Mouse (Mus musculus): ENCODE measurements around the gene Gm11168.
"Not testable (repeated sequence)": the region's sequence is repeated elsewhere in the genome, so short reads cannot be mapped to it uniquely, and the experiment has no call there.

Gene Gm11168

GRCm38 (mm10) chr9:3002794-3003396 lies at the start of gene Gm11168:
Gene Gm11168, plus strand, starts transcription at chr9:3003346.
- not testable (repeated sequence) for DNase-seq

DNA sequence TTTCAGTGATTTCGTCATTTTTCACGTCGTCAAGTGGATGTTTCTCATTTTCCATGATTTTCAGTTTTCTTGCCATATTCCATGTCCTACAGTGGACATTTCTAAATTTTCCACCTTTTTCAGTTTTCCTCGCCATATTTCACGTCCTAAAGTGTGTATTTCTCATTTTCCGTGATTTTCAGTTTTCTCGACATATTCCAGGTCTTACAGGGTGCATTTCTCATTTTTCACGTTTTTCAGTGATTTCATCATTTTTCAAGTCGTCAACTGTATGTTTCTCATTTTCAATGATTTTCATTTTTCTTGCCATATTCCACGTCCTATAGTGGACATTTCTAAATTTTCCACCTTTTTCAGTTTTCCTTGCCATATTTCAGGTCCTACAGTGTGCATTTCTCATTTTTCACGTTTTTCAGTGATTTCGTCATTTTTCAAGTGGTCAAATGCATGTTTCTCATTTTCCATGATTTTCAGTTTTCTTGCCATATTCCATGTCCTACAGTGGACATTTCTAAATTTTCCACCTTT lies 2.6 kb upstream of the Gm11168 start, which contains the start of gene Gm10722:
Gm10722 (plus strand) TSS at position 478 of the 528 bp plus-strand sequence.
- DNase-seq: not testable (repeated sequence)

DNA sequence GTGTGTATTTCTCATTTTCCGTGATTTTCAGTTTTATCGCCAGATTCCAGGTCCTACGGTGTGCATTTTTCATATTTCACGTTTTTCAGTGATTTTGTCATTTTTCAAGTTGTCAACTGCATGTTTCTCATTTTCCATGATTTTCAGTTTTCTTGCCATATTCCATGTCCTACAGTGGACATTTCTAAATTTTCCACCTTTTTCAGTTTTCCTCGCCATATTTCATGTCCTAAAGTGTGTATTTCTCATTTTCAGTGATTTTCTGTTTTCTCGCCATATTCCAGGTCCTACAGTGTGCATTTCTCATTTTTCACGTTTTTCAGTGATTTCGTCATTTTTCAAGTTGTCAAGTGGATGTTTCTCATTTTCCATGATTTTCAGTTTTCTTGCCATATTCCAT lies 2.1 kb upstream of the Gm11168 start:
- DNase-seq: peak; percentile 10

DNA sequence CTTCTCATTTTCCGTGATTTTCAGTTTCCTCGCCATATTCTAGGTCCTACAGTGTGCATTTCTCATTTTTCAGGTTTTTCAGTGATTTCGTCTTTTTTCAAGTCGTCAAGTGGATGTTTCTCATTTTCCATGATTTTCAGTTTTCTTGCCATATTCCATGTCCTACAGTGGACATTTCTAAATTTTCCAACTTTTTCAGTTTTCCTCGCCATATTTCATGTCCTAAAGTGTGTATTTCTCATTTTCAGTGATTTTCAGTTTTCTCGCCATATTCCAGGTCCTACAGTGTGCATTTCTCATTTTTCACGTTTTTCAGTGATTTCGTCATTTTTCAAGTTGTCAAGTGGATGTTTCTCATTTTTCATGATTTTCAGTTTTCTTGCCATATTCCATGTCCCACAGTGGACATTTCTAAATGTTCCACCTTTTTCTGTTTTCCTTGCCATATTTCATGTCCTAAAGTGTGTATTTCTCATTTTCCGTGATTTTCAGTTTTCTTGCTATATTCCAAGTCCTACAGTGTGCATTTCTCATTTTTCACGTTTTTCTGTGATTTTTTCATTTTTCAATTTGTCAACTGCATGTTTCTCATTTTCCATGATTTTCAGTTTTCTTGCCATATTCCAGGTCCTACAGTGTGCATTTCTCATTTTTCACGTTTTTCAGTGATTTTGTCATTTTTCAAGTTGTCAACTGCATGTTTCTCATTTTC lies 1.0 kb upstream of the Gm11168 start:
- DNase-seq: peak; percentile 99

- DNase-seq: not testable (repeated sequence)
These were observed 3.0 kb downstream of the Gm11168 start for GRCm38 (mm10) chr9:3006179-3006578.

DNA sequence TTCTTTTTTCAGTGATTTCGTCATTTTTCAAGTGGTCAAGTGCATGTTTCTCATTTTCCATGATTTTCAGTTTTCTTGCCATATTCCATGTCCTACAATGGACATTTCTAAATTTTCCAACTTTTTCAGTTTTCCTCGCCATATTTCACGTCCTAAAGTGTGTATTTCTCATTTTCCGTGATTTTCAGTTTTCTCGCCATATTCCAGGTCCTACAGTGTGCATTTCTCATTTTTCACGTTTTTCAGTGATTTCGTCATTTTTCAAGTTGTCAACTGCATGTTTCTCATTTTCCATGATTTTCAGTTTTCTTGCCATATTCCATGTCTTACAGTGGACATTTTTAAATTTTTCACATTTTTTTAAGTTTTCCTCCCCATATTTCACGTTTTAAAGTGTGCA lies 3.5 kb downstream of the Gm11168 start:
- peak; percentile 84 for DNase-seq

- not testable (repeated sequence) for DNase-seq
These were observed 4.1 kb downstream of the Gm11168 start for GRCm38 (mm10) chr9:3007272-3007671.

- DNase-seq: not testable (repeated sequence)
These were observed 6.2 kb downstream of the Gm11168 start for GRCm38 (mm10) chr9:3009331-3009730.

DNA sequence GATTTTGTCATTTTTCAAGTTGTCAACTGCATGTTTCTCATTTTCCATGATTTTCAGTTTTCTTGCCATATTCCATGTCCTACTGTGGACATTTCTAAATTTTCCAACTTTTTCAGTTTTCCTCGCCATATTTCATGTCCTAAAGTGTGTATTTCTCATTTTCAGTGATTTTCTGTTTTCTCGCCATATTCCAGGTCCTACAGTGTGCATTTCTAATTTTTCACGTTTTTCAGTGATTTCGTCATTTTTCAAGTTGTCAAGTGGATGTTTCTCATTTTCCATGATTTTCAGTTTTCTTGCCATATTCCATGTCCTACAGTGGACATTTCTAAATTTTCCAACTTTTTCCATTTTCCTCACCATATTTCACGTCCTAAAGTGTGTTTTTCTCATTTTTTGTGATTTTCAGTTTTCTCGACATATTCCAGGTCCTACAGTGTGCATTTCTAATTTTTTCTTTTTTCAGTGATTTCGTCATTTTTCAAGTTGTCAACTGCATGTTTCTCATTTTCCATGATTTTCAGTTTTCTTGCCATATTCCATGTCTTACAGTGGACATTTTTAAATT lies 9.0 kb downstream of the Gm11168 start:
- DNase-seq: not testable (repeated sequence)

DNA sequence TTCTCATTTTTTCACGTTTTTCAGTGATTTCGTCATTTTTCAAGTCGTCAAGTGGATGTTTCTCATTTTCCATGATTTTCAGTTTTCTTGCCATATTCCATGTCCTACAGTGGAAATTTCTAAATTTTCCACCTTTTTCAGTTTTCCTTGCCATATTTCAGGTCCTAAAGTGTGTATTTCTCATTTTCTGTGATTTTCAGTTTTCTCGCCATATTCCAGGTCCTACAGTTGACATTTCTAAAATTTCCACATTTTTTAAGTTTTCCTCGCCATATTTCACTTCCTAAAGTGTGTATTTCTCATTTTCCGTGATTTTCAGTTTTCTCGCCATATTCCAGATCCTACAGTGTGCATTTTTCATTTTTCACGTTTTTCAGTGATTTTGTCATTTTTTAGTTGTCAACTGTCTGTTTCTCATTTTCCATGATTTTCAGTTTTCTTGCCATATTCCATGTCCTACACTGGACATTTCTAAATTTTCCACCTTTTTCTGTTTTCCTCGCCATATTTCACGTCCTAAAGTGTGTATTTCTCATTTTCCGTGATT lies 9.7 kb downstream of the Gm11168 start, which contains the start of gene Gm10721:
Gm10721 (plus strand) TSS at position 408 of the 547 bp plus-strand sequence.
- not testable (repeated sequence) for DNase-seq

GRCm38 (mm10) chr9:3015354-3015753 lies 12.2 kb downstream of the Gm11168 start, which contains the start of gene Gm10720:
Gene Gm10720, plus strand, starts transcription at chr9:3015654.
- not testable (repeated sequence) for DNase-seq

DNA sequence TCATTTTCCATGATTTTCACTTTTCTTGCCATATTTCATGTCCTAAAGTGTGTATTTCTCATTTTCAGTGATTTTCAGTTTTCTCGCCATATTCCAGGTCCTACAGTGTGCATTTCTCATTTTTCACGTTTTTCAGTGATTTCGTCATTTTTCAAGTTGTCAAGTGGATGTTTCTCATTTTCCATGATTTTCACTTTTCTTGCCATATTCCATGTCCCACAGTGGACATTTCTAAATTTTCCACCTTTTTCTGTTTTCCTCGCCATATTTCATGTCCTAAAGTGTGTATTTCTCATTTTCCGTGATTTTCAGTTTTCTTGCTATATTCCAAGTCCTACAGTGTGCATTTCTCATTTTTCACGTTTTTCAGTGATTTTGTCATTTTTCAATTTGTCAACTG lies 12.8 kb downstream of the Gm11168 start:
- DNase-seq: peak; percentile 7

GRCm38 (mm10) chr9:3017108-3017507 lies 14.0 kb downstream of the Gm11168 start, which contains the start of gene Gm10719:
Gene Gm10719, plus strand, starts transcription at chr9:3017408.
- DNase-seq: not testable (repeated sequence)

- peak; percentile 71 for DNase-seq
These were observed 15.8 kb downstream of the Gm11168 start for GRCm38 (mm10) chr9:3018944-3019343.

- DNase-seq: peak; percentile 78
These were observed 16.9 kb downstream of the Gm11168 start for GRCm38 (mm10) chr9:3019835-3020727.

GRCm38 (mm10) chr9:3022316-3023008 lies 19.3 kb downstream of the Gm11168 start:
- peak; percentile 80 for DNase-seq

DNA sequence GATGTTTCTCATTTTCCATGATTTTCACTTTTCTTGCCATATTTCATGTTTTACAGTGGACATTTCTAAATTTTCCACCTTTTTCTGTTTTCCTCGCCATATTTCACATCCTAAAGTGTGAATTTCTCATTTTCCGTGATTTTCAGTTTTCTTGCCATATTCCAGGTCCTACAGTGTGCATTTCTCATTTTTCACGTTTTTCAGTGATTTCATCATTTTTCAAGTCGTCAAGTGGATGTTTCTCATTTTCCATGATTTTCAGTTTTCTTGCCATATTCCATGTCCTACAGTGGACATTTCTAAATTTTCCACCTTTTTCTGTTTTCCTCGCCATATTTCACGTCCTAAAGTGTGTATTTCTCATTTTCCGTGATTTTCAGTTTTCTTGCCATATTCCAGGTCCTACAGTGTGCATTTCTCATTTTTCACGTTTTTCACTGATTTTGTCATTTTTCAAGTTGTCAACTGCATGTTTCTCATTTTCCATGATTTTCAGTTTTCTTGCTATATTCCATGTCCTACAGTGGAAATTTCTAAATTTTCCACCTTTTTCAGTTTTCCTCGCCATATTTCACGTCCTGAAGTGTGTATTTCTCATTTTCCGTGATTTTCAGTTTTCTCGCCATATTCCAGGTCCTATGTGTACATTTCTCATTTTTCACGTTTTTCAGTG lies 20.3 kb downstream of the Gm11168 start, which contains the start of gene Gm10718:
Gm10718 (plus strand) TSS at position 236 of the 673 bp plus-strand sequence.
- DNase-seq: peak; percentile 14

DNA sequence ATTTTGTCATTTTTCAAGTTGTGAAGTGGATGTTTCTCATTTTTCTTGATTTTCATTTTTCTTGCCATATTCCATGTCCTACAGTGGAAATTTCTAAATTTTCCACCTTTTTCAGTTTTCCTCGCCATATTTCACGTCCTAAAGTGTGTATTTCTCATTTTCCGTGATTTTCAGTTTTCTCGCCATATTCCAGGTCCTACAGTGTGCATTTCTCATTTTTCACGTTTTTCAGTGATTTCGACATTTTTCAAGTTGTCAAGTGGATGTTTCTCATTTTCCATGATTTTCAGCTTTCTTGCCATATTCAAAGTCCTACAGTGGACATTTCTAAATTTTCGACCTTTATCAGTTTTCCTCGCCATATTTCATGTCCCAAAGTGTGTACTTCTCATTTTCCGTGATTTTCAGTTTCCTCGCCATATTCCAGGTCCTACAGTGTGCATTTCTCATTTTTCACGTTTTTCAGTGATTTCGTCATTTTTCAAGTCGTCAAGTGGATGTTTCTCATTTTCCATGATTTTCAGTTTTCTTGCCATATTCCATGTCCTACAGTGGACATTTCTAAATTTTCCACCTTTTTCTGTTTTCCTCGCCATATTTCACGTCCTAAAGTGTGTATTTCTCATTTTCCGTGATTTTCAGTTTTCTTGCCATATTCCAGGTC lies 21.0 kb downstream of the Gm11168 start:
- DNase-seq: peak; percentile 53

- peak; percentile 59 for DNase-seq
These were observed 21.8 kb downstream of the Gm11168 start, which contains the start of gene Gm10717 for GRCm38 (mm10) chr9:3024912-3025467. Gene Gm10717, plus strand, starts transcription at chr9:3025417.

- DNase-seq: peak; percentile 68
These were observed 22.5 kb downstream of the Gm11168 start for GRCm38 (mm10) chr9:3025653-3026052.

Measured in lung, postnatal 10 days (tissue).